Mouse (Mus musculus) stomach, embryonic 14.5 days (tissue): ENCODE results near the gene Ankrd35. TPM values are rescaled to one million over a fixed set of nuclear protein-coding genes. Genes with fewer than 3 reads are reported as not detected.
"Not testable (repeated sequence)": the region's sequence is repeated elsewhere in the genome, so short reads cannot be mapped to it uniquely, and the experiment has no call there.

Experiments used
- ATAC-seq: fragments of 200-750 bp; cut with Nextera tagmentation; 2 replicates; pipeline ENCODE4 v1.8.0; 2017; ENCODE audit warnings: low read depth, moderate TSS enrichment; ENCODE audit not compliant: insufficient number of reproducible peaks, insufficient read depth, low FRiP score
- H3K27ac ChIP-seq: fragments of 300-500 bp; sonication (generic); 2 replicates; pipeline ENCODE4 v1.5.1; 2014; ENCODE audit warnings: mild to moderate bottlenecking, low read length, moderate library complexity, mixed read lengths
- H3K27me3 ChIP-seq: fragments of 300-500 bp; sonication (generic); 2 replicates; pipeline ENCODE4 v1.6.1; 2014; ENCODE audit warnings: low read length, control low read depth, mixed read lengths; ENCODE audit not compliant: control insufficient read depth, insufficient read depth
- H3K36me3 ChIP-seq: fragments of 300-500 bp; sonication (generic); 2 replicates; pipeline ENCODE4 v1.6.1; 2014; ENCODE audit warnings: mild to moderate bottlenecking, control low read depth, low read length, moderate library complexity, mixed read lengths; ENCODE audit not compliant: control insufficient read depth, insufficient read depth
- H3K4me1 ChIP-seq: fragments of 300-500 bp; sonication (generic); 2 replicates; pipeline ENCODE4 v1.6.1; 2014; ENCODE audit warnings: low read length, control low read depth, mixed read lengths; ENCODE audit not compliant: control insufficient read depth, insufficient read depth
- H3K4me2 ChIP-seq: fragments of 300-500 bp; sonication (generic); replicated peaks from 2 replicates; pipeline ENCODE4 v1.6.1; 2014; ENCODE audit warnings: low read depth, low read length, control low read depth
- H3K4me3 ChIP-seq: fragments of 300-500 bp; sonication (generic); 2 replicates; pipeline ENCODE4 v1.5.1; 2014; ENCODE audit warnings: low read depth, low read length, control low read depth
- H3K9ac ChIP-seq: fragments of 300-500 bp; sonication (generic); replicated peaks from 2 replicates; pipeline ENCODE4 v1.6.1; 2014; ENCODE audit warnings: low read depth, mild to moderate bottlenecking, control low read depth, low read length, moderate library complexity, mixed read lengths
- H3K9me3 ChIP-seq: fragments of 300-500 bp; sonication (generic); 2 replicates; pipeline ENCODE4 v1.6.1; 2016; ENCODE audit warnings: low read depth, low read length, control low read depth; ENCODE audit not compliant: control insufficient read depth
- WGBS: fragments of 180-500 bp; shearing (Covaris S2); extraction: QIAGEN DNeasy Blood & Tissue Kit; methylation state at CpG from one replicate; pipeline ENCODE4 v1.1.7; 2014; 5-methylcytosine and 5-hydroxymethylcytosine counted together
- polyA plus RNA-seq: library from polyadenylated mRNA; unstranded; fragments of >200 nt; fragmentation: Nextera tagmentation; extraction: Ambion mirVana; gene quantifications from 2 replicates; pipeline ENCODE4 v1.2.1, GENCODE M21; 2014

Gene Ankrd35
- polyA plus RNA-seq, 1 experiment from 2014 or later: 0.82 TPM

DNA sequence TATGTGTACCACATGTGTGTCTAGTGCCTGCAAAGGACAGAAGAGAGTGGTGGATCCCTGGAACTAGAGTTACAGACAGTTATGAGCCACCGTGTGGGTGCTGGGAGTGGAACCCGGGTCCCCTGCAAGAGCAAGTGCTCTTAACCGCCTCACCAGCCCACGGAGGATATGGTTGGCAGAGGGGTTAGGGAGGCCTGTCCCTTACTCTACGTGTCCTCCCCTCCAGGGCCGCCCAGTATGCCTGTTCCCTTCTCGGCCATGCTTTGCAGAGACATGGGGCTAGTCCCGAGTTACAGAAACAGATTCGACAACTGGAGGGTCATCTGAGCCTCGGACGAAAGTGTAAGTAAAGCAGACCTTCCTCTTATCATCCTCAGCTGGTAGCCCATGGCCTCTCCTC, 33.5 kb upstream of the Ankrd35 start:
- no peak overlapping the region for H3K27ac ChIP-seq
- no peaks in the 10 kb centered on the region for H3K27me3 ChIP-seq
- ATAC-seq: no peak
- peak overlapping the region; percentile 43; the same call in 1 of the 2 replicates for H3K9ac ChIP-seq
- WGBS: 69% methylated on average over 11 of the region's 11 CpGs
- no peaks in the 10 kb centered on the region for H3K9me3 ChIP-seq
- H3K4me2 ChIP-seq: peak overlapping the region; percentile 54
- H3K36me3 ChIP-seq: peaks cover 44% of the 10 kb centered on the region
- peaks cover 10% of the 10 kb centered on the region for H3K4me1 ChIP-seq
- H3K4me3 ChIP-seq: peak overlapping the region; percentile 45

DNA sequence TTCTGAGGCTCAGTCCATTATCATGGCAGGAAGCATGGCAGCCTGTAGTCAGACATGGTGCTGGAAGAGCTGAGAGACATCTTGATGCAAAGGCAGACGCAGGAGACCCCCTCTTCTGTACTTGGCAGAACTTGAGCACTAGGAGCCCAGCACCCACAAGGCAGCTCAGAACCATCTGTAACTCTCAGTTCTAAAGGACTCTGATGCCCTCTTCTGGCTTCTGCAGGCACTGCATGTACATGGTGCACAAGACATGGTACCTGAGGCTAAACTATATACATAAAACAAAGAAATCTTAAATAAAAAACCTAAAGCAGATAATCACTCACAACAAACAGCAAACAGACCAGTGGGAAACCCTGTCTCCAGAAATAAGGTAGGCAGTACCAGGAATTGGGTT, 30.7 kb upstream of the Ankrd35 start:
- Histone ChIP-seq H3K4me1 (peaks cover 10% of the 10 kb centered on the region), H3K4me3 (no peak overlapping the region), H3K4me2 (no peak overlapping the region), H3K27me3 (no peaks in the 10 kb centered on the region), H3K9ac (no peak overlapping the region), H3K9me3 (no peaks in the 10 kb centered on the region), H3K27ac (no peak overlapping the region), H3K36me3 (peaks cover 36% of the 10 kb centered on the region)
- ATAC-seq: no peak
- 86% methylated on average over 1 of the region's 1 CpGs for WGBS

DNA sequence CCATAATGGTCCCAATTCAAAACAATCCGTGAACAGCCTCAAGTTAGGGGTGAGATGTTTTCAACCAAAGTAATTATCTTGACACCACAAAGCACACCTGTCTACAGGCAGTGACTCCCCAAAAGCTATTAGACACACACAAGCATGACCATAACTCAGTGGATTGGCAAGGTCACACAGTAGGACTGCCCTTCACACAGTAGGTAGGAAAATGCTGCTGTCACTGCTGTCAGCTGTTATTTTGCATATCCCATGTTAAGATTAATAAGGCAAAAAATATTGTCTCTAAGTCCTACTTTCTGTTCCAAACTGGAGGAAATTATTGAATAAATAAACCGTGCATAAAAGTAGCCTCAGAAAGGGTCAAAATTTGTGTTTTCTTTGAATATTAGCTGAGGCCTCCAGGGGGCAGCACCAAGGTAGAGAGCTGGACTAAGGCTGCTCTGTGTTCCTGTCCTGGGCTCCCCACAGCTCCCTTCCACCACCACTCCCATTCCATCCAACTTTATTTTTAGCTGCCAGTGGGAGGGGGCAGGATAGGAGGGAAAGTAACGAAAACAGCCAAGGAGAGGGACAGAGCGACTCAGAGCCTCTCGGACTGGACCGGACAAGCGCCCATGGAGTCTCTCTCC, 24.8 kb upstream of the Ankrd35 start, which contains the start of gene Itga10:
Itga10 (plus strand) TSS at position 567 of the 632 bp plus-strand sequence.
- Histone ChIP-seq H3K27me3 (no peaks in the 10 kb centered on the region), H3K36me3 (peaks cover 18% of the 10 kb centered on the region), H3K9me3 (no peaks in the 10 kb centered on the region), H3K9ac (no peak within 1 kb of the TSS), H3K4me3 (no peak within 1 kb of the TSS), H3K27ac (no peak within 1 kb of the TSS), H3K4me1 (no peaks in the 10 kb centered on the region), H3K4me2 (no peak within 1 kb of the TSS)
- WGBS: 47% methylated on average over 7 of the region's 7 CpGs
- ATAC-seq: no peak

- ATAC-seq: no peak
- H3K9ac ChIP-seq: no peak overlapping the region
- no peak overlapping the region for H3K4me3 ChIP-seq
- peaks cover 10% of the 10 kb centered on the region for H3K36me3 ChIP-seq
- H3K4me2 ChIP-seq: no peak overlapping the region
- 80% methylated on average over 3 of the region's 3 CpGs for WGBS
- no peak overlapping the region for H3K27ac ChIP-seq
- no peaks in the 10 kb centered on the region for H3K4me1 ChIP-seq
- no peaks in the 10 kb centered on the region for H3K27me3 ChIP-seq
- H3K9me3 ChIP-seq: no peaks in the 10 kb centered on the region
Measured at GRCm38 (mm10) chr3:96647365-96647764, 22.6 kb upstream of the Ankrd35 start.

GRCm38 (mm10) chr3:96660901-96661300, 9.0 kb upstream of the Ankrd35 start:
- H3K4me3 ChIP-seq: no peak overlapping the region
- no peaks in the 10 kb centered on the region for H3K27me3 ChIP-seq
- H3K4me1 ChIP-seq: peaks cover 7% of the 10 kb centered on the region; the same call in 1 of the 2 replicates
- no peak for ATAC-seq
- no peak overlapping the region for H3K27ac ChIP-seq
- no peaks in the 10 kb centered on the region; the same call in 1 of the 2 replicates for H3K36me3 ChIP-seq
- no peak overlapping the region for H3K9ac ChIP-seq
- no peak overlapping the region for H3K4me2 ChIP-seq
- WGBS: 76% methylated on average over 2 of the region's 2 CpGs
- H3K9me3 ChIP-seq: no peaks in the 10 kb centered on the region

DNA sequence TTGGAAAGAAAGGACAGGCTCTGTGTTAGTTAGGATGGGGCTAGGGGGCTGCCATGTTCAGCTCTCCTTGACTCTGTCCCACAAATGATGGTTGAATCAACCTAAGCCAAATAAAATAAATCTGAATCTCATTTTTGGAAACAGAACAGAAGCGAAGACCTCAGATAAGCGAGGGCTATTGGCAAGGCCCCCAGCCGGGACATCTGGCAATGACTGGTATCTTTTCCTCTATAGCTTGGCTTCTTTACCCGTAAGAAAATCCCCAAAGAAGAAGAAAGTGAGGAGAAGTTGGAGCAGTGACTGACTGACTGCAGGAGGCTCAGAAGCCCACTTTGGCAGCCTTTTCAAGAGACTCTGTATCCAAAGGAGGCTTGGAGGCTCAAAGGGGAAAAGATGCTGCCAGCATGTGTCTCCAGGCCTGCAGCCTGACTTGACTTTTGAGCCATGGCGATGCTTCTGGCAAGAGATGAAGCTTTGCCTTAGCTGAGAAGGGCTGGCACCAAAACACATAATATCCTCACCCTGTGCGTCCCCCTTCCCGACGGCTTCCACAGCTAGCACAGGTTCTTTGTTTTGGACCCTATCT, 7.1 kb upstream of the Ankrd35 start:
- Histone ChIP-seq H3K27ac (peak overlapping the region; percentile 34; the same call in 1 of the 2 replicates), H3K9me3 (no peaks in the 10 kb centered on the region), H3K9ac (no peak overlapping the region), H3K4me3 (0 out of 2 replicates have a peak overlapping the region, but pooled peaks have one; percentile 9), H3K36me3 (no peaks in the 10 kb centered on the region), H3K27me3 (no peaks in the 10 kb centered on the region), H3K4me2 (peak overlapping the region; percentile 41), H3K4me1 (peaks cover 7% of the 10 kb centered on the region; the same call in 1 of the 2 replicates)
- WGBS: 43% methylated on average over 8 of the region's 8 CpGs
- ATAC-seq: no peak

DNA sequence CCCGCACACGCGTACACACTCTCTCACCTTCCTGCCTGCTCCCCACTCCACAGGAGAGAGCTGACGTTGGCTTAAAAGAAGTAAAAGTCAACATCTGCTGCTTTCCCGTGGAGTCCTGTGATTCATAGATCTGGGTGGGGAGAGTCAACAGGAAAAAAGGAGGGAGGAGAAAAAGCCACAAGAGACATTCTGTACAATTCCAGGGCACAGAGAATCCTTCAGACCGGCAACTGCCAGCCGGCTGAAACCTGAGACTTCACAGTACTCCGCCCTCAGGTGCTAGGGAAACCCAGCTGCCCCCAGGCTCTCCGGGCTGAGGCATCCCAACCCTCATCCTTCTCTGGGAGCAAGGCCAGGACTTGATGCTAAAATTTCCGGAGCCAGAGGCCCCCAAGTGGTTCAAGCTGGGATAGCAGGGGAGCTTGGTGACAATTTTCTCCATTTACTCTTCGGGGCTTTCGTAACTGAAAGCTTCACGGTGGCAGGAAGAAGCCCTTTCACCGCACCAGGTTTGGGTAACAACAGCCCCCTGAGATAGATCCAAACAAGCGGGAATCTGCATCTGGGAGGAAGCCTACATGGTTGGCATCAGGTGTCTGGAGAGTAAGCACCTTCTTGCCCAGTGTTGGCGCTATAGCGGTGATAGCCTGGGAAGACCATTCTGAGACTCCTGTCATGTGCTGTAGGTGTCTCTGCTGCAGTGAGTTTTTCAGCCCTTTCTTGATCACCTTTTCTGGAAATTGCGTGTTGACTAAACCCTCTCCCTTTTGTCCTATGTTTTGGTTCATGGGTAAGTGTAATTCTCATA, 6.3 kb upstream of the Ankrd35 start:
- Histone ChIP-seq H3K36me3 (no peaks in the 10 kb centered on the region), H3K27me3 (no peaks in the 10 kb centered on the region), H3K9ac (no peak overlapping the region), H3K4me1 (peaks cover 7% of the 10 kb centered on the region; the same call in 1 of the 2 replicates), H3K9me3 (no peaks in the 10 kb centered on the region), H3K4me2 (peak overlapping the region; percentile 41), H3K27ac (peak overlapping the region; percentile 34; the same call in 1 of the 2 replicates), H3K4me3 (peak overlapping the region; percentile 9)
- WGBS: 6% methylated on average over 18 of the region's 18 CpGs
- ATAC-seq: peak; percentile 92

DNA sequence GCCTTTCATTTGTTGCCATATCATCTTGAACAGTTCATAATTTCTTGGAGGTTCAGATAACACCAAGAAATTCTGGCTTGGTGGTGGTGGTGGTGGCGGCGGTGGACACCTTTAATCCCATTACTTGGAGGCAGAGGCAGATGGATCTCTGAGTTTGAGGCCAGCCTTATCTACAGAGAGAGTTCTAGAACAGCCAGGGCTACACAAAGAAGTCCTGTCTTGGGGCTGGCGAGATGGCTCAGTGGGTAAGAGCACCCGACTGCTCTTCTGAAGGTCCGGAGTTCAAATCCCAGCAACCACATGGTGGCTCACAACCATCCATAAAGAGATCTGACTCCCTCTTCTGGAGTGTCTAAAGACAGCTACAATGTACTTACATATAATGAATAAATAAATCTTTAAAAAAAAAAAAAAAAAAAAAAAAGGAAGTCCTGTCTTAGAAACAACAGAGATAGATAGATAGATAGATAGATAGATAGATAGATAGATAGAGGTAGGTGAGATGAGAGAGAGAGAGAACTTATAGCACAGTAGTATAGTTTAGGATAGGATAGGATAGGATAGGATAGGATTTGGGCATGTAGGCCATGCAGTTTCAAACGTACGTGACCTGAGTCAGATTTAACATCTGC, 4.1 kb upstream of the Ankrd35 start:
- H3K36me3 ChIP-seq, H3K27me3 ChIP-seq, H3K9me3 ChIP-seq, H3K4me2 ChIP-seq, H3K9ac ChIP-seq, ATAC-seq, H3K27ac ChIP-seq, H3K4me3 ChIP-seq: not testable (repeated sequence)
- 87% methylated on average over 7 of the region's 7 CpGs for WGBS
- H3K4me1 ChIP-seq: peaks cover 12% of the 10 kb centered on the region
